Mouse (Mus musculus): Measurements from ENCODE around the gene Nudt17. TPM values are rescaled to one million over a fixed set of nuclear protein-coding genes. Genes with fewer than 3 reads are reported as not detected.
A peak's percentile ranks its signal among the peaks of the same experiment; 100 is the strongest.

The Nudt17 gene
- polyA plus RNA-seq, 1 experiment from 2014 or later: 14.1 TPM

GRCm38 (mm10) chr3:96684151-96684821 is 24.1 kb downstream of the Nudt17 start:
- H3K36me3 ChIP-seq (ENCODE audit: control insufficient read depth, insufficient read depth, low read length): no peaks in the 10 kb centered on the region
- H3K27me3 ChIP-seq (ENCODE audit: control insufficient read depth, insufficient read depth, low read length): no peaks in the 10 kb centered on the region; the same call in 1 of the 2 replicates
- no peak overlapping the region for H3K27ac ChIP-seq (replicated peaks; ENCODE audit: low read depth, low read length)
- WGBS: 63% methylated on average over 17 of the region's 17 CpGs
- H3K4me2 ChIP-seq (ENCODE audit: low read length): peak overlapping the region; percentile 35
- H3K4me3 ChIP-seq (replicated peaks; ENCODE audit: low read depth, low read length): no peak overlapping the region
- no peak overlapping the region for H3K9ac ChIP-seq (replicated peaks; ENCODE audit: low read length)
- no peak for DNase-seq
- no peaks in the 10 kb centered on the region for H3K9me3 ChIP-seq (ENCODE audit: control insufficient read depth, low read length)
- H3K4me1 ChIP-seq (ENCODE audit: control insufficient read depth, insufficient read depth, low read length): no peaks in the 10 kb centered on the region
- no peak for ATAC-seq (ENCODE audit: low FRiP score, low TSS enrichment)

DNA sequence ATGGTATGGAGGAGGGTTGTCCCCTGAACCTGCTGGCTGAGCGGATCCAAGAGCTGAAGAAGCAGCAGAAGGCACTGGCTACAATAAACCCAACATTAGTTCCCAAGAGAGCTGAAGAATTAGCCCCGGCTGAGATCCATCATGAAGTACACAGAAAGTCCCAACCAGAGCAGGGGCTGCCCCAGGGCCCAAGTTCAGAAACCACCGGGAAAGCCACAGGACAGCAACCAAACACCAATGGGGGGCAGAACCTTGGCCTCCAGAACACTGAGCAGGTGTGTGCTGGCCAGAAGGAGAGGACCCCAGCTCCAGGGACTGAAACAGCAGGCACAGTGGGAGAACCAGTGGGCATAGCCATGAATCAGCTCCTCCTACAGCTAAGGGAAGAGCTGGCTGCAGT is 24.9 kb downstream of the Nudt17 start:
- Histone ChIP-seq H3K9me3 (ENCODE audit: control insufficient read depth, low read length) (no peaks in the 10 kb centered on the region), H3K27me3 (ENCODE audit: control insufficient read depth, insufficient read depth, low read length) (no peaks in the 10 kb centered on the region; the same call in 1 of the 2 replicates), H3K27ac (replicated peaks; ENCODE audit: low read depth, low read length) (no peak overlapping the region), H3K36me3 (ENCODE audit: control insufficient read depth, insufficient read depth, low read length) (no peaks in the 10 kb centered on the region), H3K4me2 (ENCODE audit: low read length) (no peak overlapping the region), H3K4me3 (replicated peaks; ENCODE audit: low read depth, low read length) (no peak overlapping the region), H3K4me1 (ENCODE audit: control insufficient read depth, insufficient read depth, low read length) (no peaks in the 10 kb centered on the region), H3K9ac (replicated peaks; ENCODE audit: low read length) (no peak overlapping the region)
- WGBS: 86% methylated on average over 3 of the region's 3 CpGs
- DNase-seq (no peak), ATAC-seq (ENCODE audit: low FRiP score, low TSS enrichment) (no peak)

- no peak for ATAC-seq (ENCODE audit: low FRiP score, low TSS enrichment)
- no peak overlapping the region for H3K9ac ChIP-seq (replicated peaks; ENCODE audit: low read length)
- peak; percentile 40 for DNase-seq
- H3K9me3 ChIP-seq (ENCODE audit: control insufficient read depth, low read length): no peaks in the 10 kb centered on the region
- H3K4me1 ChIP-seq (ENCODE audit: control insufficient read depth, insufficient read depth, low read length): no peaks in the 10 kb centered on the region
- no peak overlapping the region for H3K4me2 ChIP-seq (ENCODE audit: low read length)
- H3K27me3 ChIP-seq (ENCODE audit: control insufficient read depth, insufficient read depth, low read length): no peaks in the 10 kb centered on the region; the same call in 1 of the 2 replicates
- no peaks in the 10 kb centered on the region for H3K36me3 ChIP-seq (ENCODE audit: control insufficient read depth, insufficient read depth, low read length)
- no peak overlapping the region for H3K4me3 ChIP-seq (replicated peaks; ENCODE audit: low read depth, low read length)
- H3K27ac ChIP-seq (replicated peaks; ENCODE audit: low read depth, low read length): no peak overlapping the region
- WGBS: 19% methylated on average over 12 of the region's 12 CpGs
Observed at GRCm38 (mm10) chr3:96680269-96680956, 27.9 kb downstream of the Nudt17 start.

GRCm38 (mm10) chr3:96679159-96679674 is 29.1 kb downstream of the Nudt17 start:
- H3K4me2 ChIP-seq (ENCODE audit: low read length): no peak overlapping the region
- DNase-seq: no peak

DNA sequence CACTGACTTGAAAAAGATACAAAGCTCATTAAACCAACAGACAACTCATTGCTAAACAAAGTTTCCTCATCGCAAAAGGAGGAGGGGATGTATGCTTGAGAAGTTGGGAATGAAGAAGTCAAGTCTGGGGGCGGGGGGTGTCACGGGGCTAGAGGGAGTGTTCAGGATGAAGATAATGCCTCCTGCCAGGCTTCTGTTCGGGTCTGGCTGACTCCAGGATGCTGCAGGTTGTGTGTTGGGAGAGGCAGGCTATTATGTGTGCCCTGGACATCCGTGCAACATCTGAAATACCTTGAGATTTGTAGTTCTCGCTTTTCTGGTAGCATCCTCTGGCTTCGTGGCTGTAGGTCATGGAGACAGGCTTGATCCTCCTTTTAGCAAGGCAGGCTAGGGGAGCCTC is 29.9 kb downstream of the Nudt17 start:
- H3K4me1 ChIP-seq (ENCODE audit: control insufficient read depth, insufficient read depth, low read length): no peaks in the 10 kb centered on the region
- H3K36me3 ChIP-seq (ENCODE audit: control insufficient read depth, insufficient read depth, low read length): no peaks in the 10 kb centered on the region
- H3K9me3 ChIP-seq (ENCODE audit: control insufficient read depth, low read length): no peaks in the 10 kb centered on the region
- ATAC-seq (ENCODE audit: low FRiP score, low TSS enrichment): no peak
- WGBS: 56% methylated on average over 7 of the region's 7 CpGs
- H3K27me3 ChIP-seq (ENCODE audit: control insufficient read depth, insufficient read depth, low read length): no peaks in the 10 kb centered on the region; the same call in 1 of the 2 replicates
- no peak overlapping the region for H3K9ac ChIP-seq (replicated peaks; ENCODE audit: low read length)
- H3K27ac ChIP-seq (replicated peaks; ENCODE audit: low read depth, low read length): no peak overlapping the region
- no peak overlapping the region for H3K4me3 ChIP-seq (replicated peaks; ENCODE audit: low read depth, low read length)
- no peak overlapping the region for H3K4me2 ChIP-seq (ENCODE audit: low read length)
- DNase-seq: no peak

More at GRCm38 (mm10) chr3:96679159-96679674, 29.1 kb downstream of the Nudt17 start:
- 19% methylated on average over 5 of the region's 5 CpGs for WGBS
- Histone ChIP-seq H3K36me3 (ENCODE audit: control insufficient read depth, insufficient read depth, low read length) (no peaks in the 10 kb centered on the region), H3K4me1 (ENCODE audit: control insufficient read depth, insufficient read depth, low read length) (no peaks in the 10 kb centered on the region), H3K27me3 (ENCODE audit: control insufficient read depth, insufficient read depth, low read length) (no peaks in the 10 kb centered on the region; the same call in 1 of the 2 replicates), H3K4me3 (replicated peaks; ENCODE audit: low read depth, low read length) (no peak overlapping the region), H3K9me3 (ENCODE audit: control insufficient read depth, low read length) (no peaks in the 10 kb centered on the region), H3K27ac (replicated peaks; ENCODE audit: low read depth, low read length) (no peak overlapping the region), H3K9ac (replicated peaks; ENCODE audit: low read length) (no peak overlapping the region)
- ATAC-seq (ENCODE audit: low FRiP score, low TSS enrichment): no peak

- H3K36me3 ChIP-seq (ENCODE audit: control insufficient read depth, insufficient read depth, low read length): no peaks in the 10 kb centered on the region
- peaks cover 5% of the 10 kb centered on the region for H3K27me3 ChIP-seq (ENCODE audit: control insufficient read depth, insufficient read depth, low read length)
- no peak overlapping the region for H3K27ac ChIP-seq (replicated peaks; ENCODE audit: low read depth, low read length)
- H3K4me1 ChIP-seq (ENCODE audit: control insufficient read depth, insufficient read depth, low read length): no peaks in the 10 kb centered on the region
- ATAC-seq (ENCODE audit: low FRiP score, low TSS enrichment) (no peak), DNase-seq (no peak)
- no peaks in the 10 kb centered on the region for H3K9me3 ChIP-seq (ENCODE audit: control insufficient read depth, low read length)
- 26% methylated on average over 3 of the region's 3 CpGs for WGBS
- H3K4me2 ChIP-seq (ENCODE audit: low read length): no peak overlapping the region
- H3K4me3 ChIP-seq (replicated peaks; ENCODE audit: low read depth, low read length): no peak overlapping the region
- no peak overlapping the region for H3K9ac ChIP-seq (replicated peaks; ENCODE audit: low read length)
Observed at GRCm38 (mm10) chr3:96675690-96676089, 32.7 kb downstream of the Nudt17 start.

DNA sequence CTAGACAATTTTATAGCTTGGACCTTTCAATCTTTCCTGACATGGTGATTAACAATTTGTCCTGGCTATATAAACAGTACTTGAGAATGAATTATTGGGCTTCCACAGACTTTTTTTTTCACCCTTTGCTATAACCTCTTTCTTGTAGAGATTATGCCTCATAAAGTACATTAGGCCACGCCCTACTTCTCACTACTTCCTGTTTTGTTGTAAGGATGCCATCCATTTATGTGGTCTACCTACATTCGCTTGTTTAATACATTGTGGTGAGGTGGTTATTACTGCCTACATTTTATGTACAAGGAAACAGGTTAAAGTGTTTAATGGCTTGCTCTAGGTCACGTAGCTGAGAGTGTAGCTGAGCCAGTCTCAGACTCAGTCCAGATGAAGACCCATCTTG is 33.2 kb downstream of the Nudt17 start:
- no peak overlapping the region for H3K4me2 ChIP-seq (ENCODE audit: low read length)
- 0 out of 2 replicates have a peak, but pooled peaks cover 4% of the 10 kb centered on the region for H3K4me1 ChIP-seq (ENCODE audit: control insufficient read depth, insufficient read depth, low read length)
- peaks cover 7% of the 10 kb centered on the region for H3K27me3 ChIP-seq (ENCODE audit: control insufficient read depth, insufficient read depth, low read length)
- ATAC-seq (ENCODE audit: low FRiP score, low TSS enrichment): no peak
- no peak overlapping the region for H3K27ac ChIP-seq (replicated peaks; ENCODE audit: low read depth, low read length)
- DNase-seq: no peak
- no peak overlapping the region for H3K4me3 ChIP-seq (replicated peaks; ENCODE audit: low read depth, low read length)
- no peaks in the 10 kb centered on the region for H3K36me3 ChIP-seq (ENCODE audit: control insufficient read depth, insufficient read depth, low read length)
- no peak overlapping the region for H3K9ac ChIP-seq (replicated peaks; ENCODE audit: low read length)
- no peaks in the 10 kb centered on the region for H3K9me3 ChIP-seq (ENCODE audit: control insufficient read depth, low read length)
- WGBS: 87% methylated on average over 3 of the region's 3 CpGs

GRCm38 (mm10) chr3:96674442-96674841 is 33.9 kb downstream of the Nudt17 start:
- Histone ChIP-seq H3K9ac (replicated peaks; ENCODE audit: low read length) (no peak overlapping the region), H3K4me1 (ENCODE audit: control insufficient read depth, insufficient read depth, low read length) (0 out of 2 replicates have a peak, but pooled peaks cover 7% of the 10 kb centered on the region), H3K4me2 (ENCODE audit: low read length) (no peak overlapping the region), H3K36me3 (ENCODE audit: control insufficient read depth, insufficient read depth, low read length) (no peaks in the 10 kb centered on the region), H3K27ac (replicated peaks; ENCODE audit: low read depth, low read length) (no peak overlapping the region), H3K4me3 (replicated peaks; ENCODE audit: low read depth, low read length) (no peak overlapping the region), H3K27me3 (ENCODE audit: control insufficient read depth, insufficient read depth, low read length) (peaks cover 7% of the 10 kb centered on the region), H3K9me3 (ENCODE audit: control insufficient read depth, low read length) (no peaks in the 10 kb centered on the region)
- WGBS: 81% methylated on average over 8 of the region's 8 CpGs
- ATAC-seq (ENCODE audit: low FRiP score, low TSS enrichment) (no peak), DNase-seq (no peak)
